Mouse (Mus musculus) liver, embryonic 15.5 days (tissue): ENCODE measurements at regions not wholly inside any gene's neighbourhood (a gene's known extent, or its start where the extent isn't known, plus 50 kb on each side); places are given as distances from the start of the nearest gene placed in this dataset.

ENCODE experiments used
- ATAC-seq: fragments of 200-750 bp; cut with Nextera tagmentation; 2 replicates; pipeline ENCODE4 v1.8.0; 2017; ENCODE audit warnings: moderate number of reproducible peaks, mild to moderate bottlenecking, moderate library complexity; ENCODE audit not compliant: insufficient read depth
- H3K27ac ChIP-seq: fragments of 300-500 bp; sonication (generic); replicated peaks from 2 replicates; pipeline ENCODE4 v1.5.1; 2015; ENCODE audit warnings: mild to moderate bottlenecking, inconsistent platforms
- H3K27me3 ChIP-seq: fragments of 300-500 bp; sonication (generic); 2 replicates; pipeline ENCODE4 v1.6.1; 2015; ENCODE audit warnings: mild to moderate bottlenecking, inconsistent platforms
- H3K36me3 ChIP-seq: fragments of 300-500 bp; sonication (generic); replicated peaks from 2 replicates; pipeline ENCODE4 v1.6.1; 2015; ENCODE audit warnings: moderate library complexity, mild to moderate bottlenecking, inconsistent platforms
- H3K4me1 ChIP-seq: fragments of 300-500 bp; sonication (generic); replicated peaks from 2 replicates; pipeline ENCODE4 v1.6.1; 2015; ENCODE audit warnings: inconsistent platforms
- H3K4me2 ChIP-seq: fragments of 300-500 bp; sonication (generic); 2 replicates; pipeline ENCODE4 v1.6.1; 2015; ENCODE audit warnings: moderate library complexity, mild to moderate bottlenecking, inconsistent platforms
- H3K4me3 ChIP-seq: fragments of 300-500 bp; sonication (generic); replicated peaks from 2 replicates; pipeline ENCODE4 v1.5.1; 2015; ENCODE audit warnings: mild to moderate bottlenecking, inconsistent platforms
- H3K9ac ChIP-seq: fragments of 300-500 bp; sonication (generic); 2 replicates; pipeline ENCODE4 v1.6.1; 2015; ENCODE audit warnings: moderate library complexity, mild to moderate bottlenecking, inconsistent platforms
- H3K9me3 ChIP-seq: fragments of 300-500 bp; sonication (generic); replicated peaks from 2 replicates; pipeline ENCODE4 v1.6.1; 2016; ENCODE audit warnings: inconsistent platforms
- WGBS: fragments of 180-500 bp; shearing (Covaris S2); methylation state at CpG from one replicate; pipeline ENCODE4 v1.1.7; 2015; ENCODE audit warnings: mixed read lengths; ENCODE audit not compliant: insufficient replicate concordance; 5-methylcytosine and 5-hydroxymethylcytosine counted together

- no peak overlapping the region for H3K27ac ChIP-seq
These were observed 479.9 kb upstream of the Mef2c start for GRCm38 (mm10) chr13:83023972-83024371.

GRCm38 (mm10) chr13:83035962-83036361 lies 467.9 kb upstream of the Mef2c start:
- no peak overlapping the region for H3K27ac ChIP-seq
- no peak overlapping the region for H3K9ac ChIP-seq
- ATAC-seq, result no peak
- H3K36me3 ChIP-seq, result no peaks in the 10 kb centered on the region
- H3K4me2 ChIP-seq, result no peak overlapping the region
- H3K27me3 ChIP-seq, result no peaks in the 10 kb centered on the region
- no peak overlapping the region for H3K4me3 ChIP-seq
- H3K9me3 ChIP-seq, result no peaks in the 10 kb centered on the region
- no peaks in the 10 kb centered on the region for H3K4me1 ChIP-seq

More at GRCm38 (mm10) chr13:83023972-83024371, 479.9 kb upstream of the Mef2c start:
- Histone ChIP-seq H3K9ac (no peak overlapping the region), H3K27me3 (no peaks in the 10 kb centered on the region), H3K36me3 (no peaks in the 10 kb centered on the region), H3K4me3 (no peak overlapping the region), H3K4me1 (no peaks in the 10 kb centered on the region), H3K9me3 (no peaks in the 10 kb centered on the region), H3K4me2 (no peak overlapping the region)
- no peak for ATAC-seq
- WGBS, result 69% methylated on average over 4 of the region's 4 CpGs

- 10% methylated on average over 1 of the region's 1 CpGs for WGBS
- Histone ChIP-seq H3K36me3 (no peaks in the 10 kb centered on the region), H3K9ac (no peak overlapping the region), H3K4me3 (no peak overlapping the region), H3K9me3 (no peaks in the 10 kb centered on the region), H3K4me2 (no peak overlapping the region), H3K27me3 (no peaks in the 10 kb centered on the region), H3K4me1 (no peaks in the 10 kb centered on the region), H3K27ac (no peak overlapping the region)
- ATAC-seq, result no peak
These were observed 462.3 kb upstream of the Mef2c start for GRCm38 (mm10) chr13:83041506-83041905.

GRCm38 (mm10) chr13:83045516-83045915 lies 458.3 kb upstream of the Mef2c start:
- no peaks in the 10 kb centered on the region for H3K36me3 ChIP-seq
- no peak overlapping the region for H3K4me2 ChIP-seq
- H3K27me3 ChIP-seq, result no peaks in the 10 kb centered on the region
- 71% methylated on average over 6 of the region's 6 CpGs for WGBS
- no peak for ATAC-seq
- H3K9ac ChIP-seq, result no peak overlapping the region
- H3K27ac ChIP-seq, result no peak overlapping the region
- no peak overlapping the region for H3K4me3 ChIP-seq
- no peaks in the 10 kb centered on the region for H3K9me3 ChIP-seq
- no peaks in the 10 kb centered on the region for H3K4me1 ChIP-seq

- Histone ChIP-seq H3K4me1 (no peaks in the 10 kb centered on the region), H3K36me3 (no peaks in the 10 kb centered on the region), H3K9me3 (no peaks in the 10 kb centered on the region), H3K4me2 (no peak overlapping the region), H3K27me3 (no peaks in the 10 kb centered on the region), H3K27ac (no peak overlapping the region), H3K9ac (no peak overlapping the region), H3K4me3 (no peak overlapping the region)
- no peak for ATAC-seq
- WGBS, result 39% methylated on average over 2 of the region's 2 CpGs
These were observed 457.9 kb upstream of the Mef2c start for GRCm38 (mm10) chr13:83045970-83046369.

- WGBS, result 30% methylated on average over 4 of the region's 4 CpGs
These were observed 457.2 kb upstream of the Mef2c start for GRCm38 (mm10) chr13:83046571-83047123.

GRCm38 (mm10) chr13:83055865-83056264 lies 448.0 kb upstream of the Mef2c start:
- Histone ChIP-seq H3K4me2 (no peak overlapping the region), H3K27ac (no peak overlapping the region), H3K9me3 (no peaks in the 10 kb centered on the region), H3K9ac (no peak overlapping the region), H3K4me1 (no peaks in the 10 kb centered on the region), H3K36me3 (no peaks in the 10 kb centered on the region), H3K4me3 (no peak overlapping the region), H3K27me3 (no peaks in the 10 kb centered on the region)
- ATAC-seq, result no peak
- WGBS, result 20% methylated on average over 2 of the region's 2 CpGs

More at GRCm38 (mm10) chr13:83046571-83047123, 457.2 kb upstream of the Mef2c start:
- Histone ChIP-seq H3K4me3 (no peak overlapping the region), H3K36me3 (no peaks in the 10 kb centered on the region), H3K9ac (no peak overlapping the region), H3K9me3 (no peaks in the 10 kb centered on the region), H3K4me2 (no peak overlapping the region), H3K27ac (no peak overlapping the region), H3K4me1 (no peaks in the 10 kb centered on the region), H3K27me3 (no peaks in the 10 kb centered on the region)
- no peak for ATAC-seq

GRCm38 (mm10) chr13:83056415-83056814 lies 447.4 kb upstream of the Mef2c start:
- no peak for ATAC-seq
- Histone ChIP-seq H3K36me3 (no peaks in the 10 kb centered on the region), H3K27me3 (no peaks in the 10 kb centered on the region), H3K4me1 (no peaks in the 10 kb centered on the region), H3K4me3 (no peak overlapping the region), H3K9me3 (no peaks in the 10 kb centered on the region), H3K4me2 (no peak overlapping the region), H3K27ac (no peak overlapping the region), H3K9ac (no peak overlapping the region)
- 63% methylated on average over 2 of the region's 2 CpGs for WGBS

GRCm38 (mm10) chr13:83064727-83065126 lies 439.1 kb upstream of the Mef2c start:
- Histone ChIP-seq H3K9me3 (no peaks in the 10 kb centered on the region), H3K9ac (no peak overlapping the region), H3K4me1 (no peaks in the 10 kb centered on the region), H3K27me3 (no peaks in the 10 kb centered on the region), H3K4me3 (no peak overlapping the region), H3K36me3 (no peaks in the 10 kb centered on the region), H3K27ac (no peak overlapping the region), H3K4me2 (no peak overlapping the region)
- no peak for ATAC-seq
- 28% methylated on average over 5 of the region's 5 CpGs for WGBS

GRCm38 (mm10) chr13:83065201-83065600 lies 438.6 kb upstream of the Mef2c start:
- Histone ChIP-seq H3K9me3 (no peaks in the 10 kb centered on the region), H3K27ac (no peak overlapping the region), H3K4me2 (no peak overlapping the region), H3K9ac (no peak overlapping the region), H3K36me3 (no peaks in the 10 kb centered on the region), H3K27me3 (no peaks in the 10 kb centered on the region), H3K4me3 (no peak overlapping the region), H3K4me1 (no peaks in the 10 kb centered on the region)
- 59% methylated on average over 3 of the region's 3 CpGs for WGBS
- ATAC-seq, result no peak

- ATAC-seq, result no peak
- H3K9ac ChIP-seq, result no peak overlapping the region
- H3K27me3 ChIP-seq, result no peaks in the 10 kb centered on the region
- no peaks in the 10 kb centered on the region for H3K36me3 ChIP-seq
- WGBS, result 29% methylated on average over 8 of the region's 8 CpGs
- H3K4me3 ChIP-seq, result no peak overlapping the region
- no peak overlapping the region for H3K27ac ChIP-seq
- H3K9me3 ChIP-seq, result no peaks in the 10 kb centered on the region
- H3K4me1 ChIP-seq, result no peaks in the 10 kb centered on the region
- H3K4me2 ChIP-seq, result no peak overlapping the region
These were observed 437.6 kb upstream of the Mef2c start for GRCm38 (mm10) chr13:83066115-83066753.

- Histone ChIP-seq H3K4me3 (no peak overlapping the region), H3K9ac (no peak overlapping the region), H3K36me3 (no peaks in the 10 kb centered on the region), H3K27me3 (no peaks in the 10 kb centered on the region), H3K9me3 (no peaks in the 10 kb centered on the region), H3K4me1 (no peaks in the 10 kb centered on the region), H3K27ac (no peak overlapping the region), H3K4me2 (no peak overlapping the region)
- WGBS, result 33% methylated on average over 2 of the region's 2 CpGs
- no peak for ATAC-seq
These were observed 436.3 kb upstream of the Mef2c start for GRCm38 (mm10) chr13:83067496-83067895.
